Mouse (Mus musculus) gonadal fat pad, adult 2 months (tissue): Measurements from ENCODE around the gene Pou3f1. TPM values are rescaled to one million over a fixed set of nuclear protein-coding genes. Genes with fewer than 3 reads are reported as not detected.
A peak's percentile ranks its signal among the peaks of the same experiment; 100 is the strongest.

ENCODE experiments used
- DNase-seq: peaks from one replicate; pipeline ENCODE4 v3.0.0-alpha.2; 2012; ENCODE audit warnings: low read depth
- polyA plus RNA-seq: library from polyadenylated mRNA; depleted of rRNA; stranded (reverse); fragments of >200 nt; gene quantifications from 2 replicates; pipeline ENCODE4 v1.2.3, GENCODE M21; 2012

The Pou3f1 gene
- polyA plus RNA-seq, 1 experiment: 4.4 TPM

DNA sequence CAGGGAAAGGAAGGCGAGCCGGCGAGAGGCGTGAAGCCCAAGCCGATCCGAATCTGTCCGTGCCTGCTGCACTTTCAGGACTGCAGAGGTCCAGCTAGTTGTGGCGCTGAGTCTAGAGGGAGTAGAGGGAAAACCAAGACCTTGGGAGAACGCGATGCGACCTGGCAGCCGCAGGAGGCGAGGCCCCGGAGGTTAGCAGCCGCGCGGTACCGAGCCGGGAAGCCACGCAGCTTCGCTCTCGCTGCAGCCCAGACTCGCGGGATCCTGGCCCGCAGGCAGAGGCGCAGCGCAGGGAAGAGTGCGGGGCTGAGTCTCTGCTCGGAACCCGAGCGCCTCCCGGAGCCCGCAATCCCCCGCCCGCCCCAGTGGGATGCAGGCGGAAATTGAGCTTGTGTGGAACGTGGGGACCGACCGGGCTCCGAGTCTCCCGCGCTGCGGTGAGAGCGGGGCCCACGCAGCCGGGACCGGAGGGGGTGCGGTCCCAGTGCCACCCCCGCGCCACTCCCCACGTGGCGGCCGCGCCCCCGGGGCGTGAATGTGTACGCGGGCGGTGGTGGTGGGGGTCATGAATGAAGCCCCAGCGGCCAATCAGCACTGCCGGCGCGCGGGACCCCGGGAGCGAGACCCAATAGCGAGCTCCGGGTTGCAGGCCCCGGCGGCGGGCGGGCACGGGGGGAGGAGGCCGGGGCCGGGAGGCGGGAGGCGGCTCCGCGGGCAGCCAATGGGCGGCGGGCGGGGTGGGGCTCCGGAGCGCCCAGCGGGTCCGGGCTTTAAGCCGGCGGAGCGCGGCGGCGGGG is 445 bp downstream of the Pou3f1 start:
- DNase-seq: no peak

DNA sequence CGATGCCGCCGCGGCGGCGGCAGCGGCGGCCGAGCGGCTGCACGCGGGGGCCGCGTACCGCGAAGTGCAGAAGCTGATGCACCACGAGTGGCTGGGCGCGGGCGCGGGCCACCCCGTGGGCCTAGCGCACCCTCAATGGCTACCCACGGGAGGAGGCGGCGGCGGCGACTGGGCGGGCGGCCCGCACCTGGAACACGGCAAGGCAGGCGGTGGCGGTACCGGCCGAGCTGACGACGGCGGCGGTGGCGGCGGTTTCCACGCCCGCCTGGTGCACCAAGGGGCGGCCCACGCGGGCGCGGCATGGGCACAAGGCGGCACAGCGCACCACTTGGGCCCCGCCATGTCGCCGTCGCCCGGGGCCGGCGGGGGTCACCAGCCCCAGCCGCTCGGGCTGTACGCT is 1.2 kb downstream of the Pou3f1 start:
- no peak for DNase-seq

DNA sequence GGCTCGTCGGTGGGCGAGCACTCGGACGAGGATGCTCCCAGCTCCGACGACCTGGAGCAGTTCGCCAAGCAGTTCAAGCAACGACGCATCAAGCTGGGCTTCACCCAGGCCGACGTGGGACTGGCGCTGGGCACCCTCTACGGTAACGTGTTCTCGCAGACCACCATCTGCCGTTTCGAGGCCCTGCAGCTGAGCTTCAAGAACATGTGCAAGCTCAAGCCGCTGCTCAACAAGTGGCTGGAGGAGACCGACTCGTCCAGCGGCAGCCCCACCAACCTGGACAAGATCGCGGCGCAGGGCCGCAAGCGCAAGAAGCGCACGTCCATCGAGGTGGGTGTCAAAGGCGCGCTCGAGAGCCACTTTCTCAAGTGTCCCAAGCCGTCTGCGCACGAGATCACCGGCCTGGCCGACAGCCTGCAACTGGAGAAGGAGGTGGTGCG is 1.8 kb downstream of the Pou3f1 start:
- no peak for DNase-seq

DNA sequence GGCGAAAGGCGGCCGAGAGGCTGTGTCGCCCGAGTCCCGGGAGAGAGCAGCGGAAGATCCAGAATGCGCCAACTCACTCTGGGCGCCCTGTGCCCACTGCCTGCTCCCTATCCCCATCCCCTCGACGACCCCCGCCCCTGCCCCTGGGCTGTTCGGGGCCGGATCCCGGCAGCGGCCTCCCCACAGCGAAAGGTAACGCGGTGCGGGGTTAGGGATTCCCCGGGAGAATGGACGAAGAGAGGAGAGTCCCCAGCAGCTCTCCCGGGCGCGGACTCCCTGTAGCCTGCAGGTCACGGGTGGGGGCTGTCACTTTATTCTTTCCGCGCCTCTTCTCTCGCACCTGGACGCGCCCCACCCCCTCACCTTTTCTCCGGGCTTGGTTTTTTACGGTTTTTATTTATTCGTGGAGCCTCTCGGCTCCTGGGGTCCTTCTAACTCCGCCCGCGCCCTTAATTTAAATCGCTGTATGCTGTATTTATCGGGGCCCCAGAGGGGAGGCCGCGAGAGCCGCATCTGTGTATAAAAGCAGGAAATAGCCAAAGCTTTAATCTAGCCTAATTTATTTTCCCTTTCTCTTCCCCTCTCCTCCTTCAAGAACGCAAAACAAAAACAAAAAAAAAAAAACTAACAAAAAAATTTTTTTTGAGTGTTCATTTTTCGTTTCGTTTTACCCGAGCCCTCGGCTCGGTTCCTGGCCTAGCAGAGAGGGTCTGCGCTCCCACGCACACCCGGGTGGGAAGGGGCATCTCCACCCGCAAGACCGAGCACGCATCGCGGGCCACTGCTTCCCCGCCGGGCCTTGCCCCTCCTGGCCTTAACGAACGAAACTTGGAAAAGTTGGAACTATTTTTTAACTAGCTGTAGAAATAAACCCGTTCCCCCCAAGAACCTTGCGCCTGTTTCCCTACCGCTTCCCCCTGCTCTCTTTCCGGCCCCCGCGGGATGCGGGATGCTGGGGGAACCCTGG is 2.9 kb downstream of the Pou3f1 start:
- DNase-seq: no peak

DNA sequence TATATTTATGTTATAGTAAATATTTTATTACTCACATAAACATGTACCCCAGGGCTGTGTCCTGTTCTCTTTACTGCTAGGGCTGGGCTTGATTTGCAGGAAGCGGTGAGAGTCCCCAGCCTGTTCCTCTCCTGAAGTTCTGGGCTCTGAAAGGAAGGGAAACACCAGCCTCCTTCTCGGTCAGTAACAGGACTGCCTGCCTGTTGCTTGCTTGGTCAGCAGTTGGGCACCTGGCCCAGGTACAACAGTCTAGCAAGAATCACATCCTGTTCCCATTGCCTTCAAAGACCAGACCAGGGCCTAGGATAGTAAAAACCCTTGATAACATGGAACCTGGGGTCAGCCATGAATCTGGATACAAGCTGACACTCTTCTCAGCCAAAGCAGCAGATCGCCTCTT is 4.0 kb downstream of the Pou3f1 start:
- DNase-seq: no peak

DNA sequence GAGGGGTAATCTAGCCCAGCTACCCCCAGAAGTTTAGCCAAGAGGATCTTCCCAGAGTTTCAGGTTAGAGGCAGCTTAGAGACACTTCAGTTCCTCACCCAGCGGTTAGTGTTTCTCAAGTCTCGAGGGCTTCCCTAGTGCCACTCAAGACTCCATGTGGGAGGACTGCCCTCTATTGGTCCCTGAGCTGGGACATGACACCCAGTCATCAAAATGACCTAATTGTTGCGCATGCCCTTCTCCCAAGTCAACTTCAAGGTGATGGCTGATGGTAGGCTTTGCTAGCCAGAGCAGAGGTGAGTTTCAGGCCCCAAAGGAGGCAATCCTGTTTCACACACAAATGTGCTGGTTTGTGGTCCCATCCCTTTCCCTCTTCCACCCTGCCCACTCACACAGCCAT is 6.4 kb downstream of the Pou3f1 start:
- no peak for DNase-seq

DNA sequence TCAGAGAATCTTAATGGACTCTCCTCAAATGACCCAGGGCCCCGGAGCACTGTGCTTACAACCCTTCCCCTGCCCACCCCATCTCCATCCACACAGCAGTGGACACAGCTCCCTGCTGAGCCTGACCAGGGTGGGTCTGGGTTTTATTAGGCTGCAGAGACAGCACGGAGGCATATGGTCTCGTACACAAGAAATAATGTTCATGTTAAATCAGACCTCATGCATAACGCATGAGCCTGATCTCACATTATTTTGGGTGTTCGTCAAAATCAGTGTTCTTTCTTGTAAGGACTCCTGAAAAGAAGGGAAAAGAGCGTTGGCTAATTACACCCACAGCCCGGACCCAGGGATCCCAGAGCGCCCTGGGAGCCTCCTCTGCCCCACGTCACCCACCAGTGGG is 7.6 kb downstream of the Pou3f1 start:
- DNase-seq: no peak

DNA sequence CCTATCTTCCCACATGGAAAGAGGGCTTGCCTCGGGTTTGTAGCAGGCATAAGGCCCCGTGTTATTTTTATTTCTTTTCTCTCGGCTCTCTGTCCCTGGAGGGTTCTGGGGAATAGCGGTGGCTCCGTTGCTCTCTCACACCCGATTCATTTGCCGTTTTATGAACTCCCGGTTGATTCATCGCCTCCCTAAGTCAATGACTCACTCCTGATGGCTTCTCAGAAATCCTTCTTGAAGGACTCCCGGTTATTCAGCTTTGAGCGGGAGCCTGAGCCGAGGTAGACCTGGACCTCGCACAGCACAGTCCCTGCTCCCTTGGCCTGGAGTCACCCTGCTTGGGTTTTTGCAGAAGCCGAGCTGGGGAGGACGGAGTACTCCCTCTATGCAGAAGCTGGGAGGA is 8.0 kb downstream of the Pou3f1 start:
- DNase-seq: no peak

DNA sequence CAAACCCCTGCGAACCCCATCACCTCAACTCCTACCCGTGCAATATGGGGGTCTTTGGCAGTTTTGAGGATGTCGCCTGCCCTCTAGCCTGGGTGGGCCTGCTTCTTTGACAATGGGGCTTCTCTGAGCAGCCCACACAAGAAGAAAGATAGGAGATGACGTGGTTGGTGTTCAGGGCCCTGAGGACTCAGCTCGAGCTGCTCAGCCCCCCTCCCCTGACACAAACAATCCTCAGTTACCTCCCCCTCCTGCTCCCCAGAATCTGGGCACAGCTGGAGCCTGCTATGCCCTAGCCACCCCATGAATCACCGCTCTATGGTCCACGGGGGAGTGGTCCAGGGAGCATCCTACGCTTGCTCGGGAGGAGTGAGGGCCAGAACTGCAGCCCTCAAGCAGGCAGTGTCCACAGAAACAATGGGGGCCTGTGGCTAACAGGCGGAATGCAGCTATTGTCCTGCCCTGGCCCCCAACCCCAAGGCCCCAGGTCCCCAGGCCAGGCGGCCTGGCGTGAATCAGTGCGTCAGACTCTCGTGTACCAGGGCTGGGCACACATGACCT is 10.9 kb downstream of the Pou3f1 start:
- no peak for DNase-seq

DNA sequence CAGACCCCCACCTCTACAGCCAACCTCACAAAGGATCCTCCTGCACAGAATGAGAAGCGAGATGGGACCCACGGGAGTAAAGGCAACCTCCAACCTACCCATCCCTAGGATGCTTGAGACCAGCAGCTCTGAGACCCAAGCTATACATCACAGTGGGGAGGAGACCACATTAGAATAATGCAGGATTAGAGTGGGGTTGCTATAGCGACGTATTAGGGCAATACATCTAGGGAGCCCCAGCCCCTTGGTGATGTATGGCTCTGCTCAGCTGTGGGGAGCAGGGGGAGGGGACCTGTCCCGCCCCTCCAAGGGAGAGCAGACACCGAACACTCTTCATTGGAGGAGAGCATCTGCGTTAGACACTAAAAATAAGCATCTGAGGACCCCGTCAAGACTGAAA is 11.5 kb downstream of the Pou3f1 start:
- no peak for DNase-seq

DNA sequence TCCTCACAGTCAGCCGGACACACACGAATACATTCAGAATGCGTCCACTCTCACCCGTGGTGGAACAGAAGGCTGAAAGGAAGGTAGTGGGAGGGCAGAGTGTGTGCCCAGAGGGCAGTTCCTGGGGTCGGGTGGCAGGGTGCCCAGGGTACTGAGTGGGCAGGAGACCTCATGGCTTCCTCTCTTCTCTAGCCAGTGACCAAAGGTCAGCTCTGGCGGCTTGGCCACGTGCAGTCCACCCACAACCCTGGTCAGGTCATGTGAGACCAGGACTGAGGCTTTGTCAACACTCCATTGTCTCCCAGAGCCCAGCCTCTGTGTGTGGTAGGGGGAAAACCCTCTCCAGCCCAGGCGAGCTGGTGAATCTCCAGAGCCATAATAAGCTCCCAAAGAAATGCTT is 13.6 kb downstream of the Pou3f1 start:
- no peak for DNase-seq

DNA sequence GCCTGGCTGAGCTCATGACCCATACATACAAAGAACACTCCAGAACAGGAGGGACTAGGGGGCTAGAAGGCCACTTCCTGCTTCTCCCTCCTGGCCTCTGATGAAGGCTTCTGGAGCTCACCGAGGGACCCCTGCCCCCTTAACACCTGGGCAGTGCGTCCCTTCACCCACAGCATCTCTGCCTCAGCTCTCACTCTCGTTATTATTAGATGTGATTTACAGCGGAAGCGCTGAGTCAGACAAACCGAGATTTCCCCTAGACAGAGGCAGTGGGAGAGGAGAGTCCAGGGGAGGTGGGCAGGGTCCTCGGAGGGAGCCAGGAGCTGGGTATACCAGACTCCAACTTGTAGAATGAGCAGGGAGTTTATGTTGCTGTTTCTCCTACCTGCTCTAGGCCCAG is 15.0 kb downstream of the Pou3f1 start:
- DNase-seq: no peak

DNA sequence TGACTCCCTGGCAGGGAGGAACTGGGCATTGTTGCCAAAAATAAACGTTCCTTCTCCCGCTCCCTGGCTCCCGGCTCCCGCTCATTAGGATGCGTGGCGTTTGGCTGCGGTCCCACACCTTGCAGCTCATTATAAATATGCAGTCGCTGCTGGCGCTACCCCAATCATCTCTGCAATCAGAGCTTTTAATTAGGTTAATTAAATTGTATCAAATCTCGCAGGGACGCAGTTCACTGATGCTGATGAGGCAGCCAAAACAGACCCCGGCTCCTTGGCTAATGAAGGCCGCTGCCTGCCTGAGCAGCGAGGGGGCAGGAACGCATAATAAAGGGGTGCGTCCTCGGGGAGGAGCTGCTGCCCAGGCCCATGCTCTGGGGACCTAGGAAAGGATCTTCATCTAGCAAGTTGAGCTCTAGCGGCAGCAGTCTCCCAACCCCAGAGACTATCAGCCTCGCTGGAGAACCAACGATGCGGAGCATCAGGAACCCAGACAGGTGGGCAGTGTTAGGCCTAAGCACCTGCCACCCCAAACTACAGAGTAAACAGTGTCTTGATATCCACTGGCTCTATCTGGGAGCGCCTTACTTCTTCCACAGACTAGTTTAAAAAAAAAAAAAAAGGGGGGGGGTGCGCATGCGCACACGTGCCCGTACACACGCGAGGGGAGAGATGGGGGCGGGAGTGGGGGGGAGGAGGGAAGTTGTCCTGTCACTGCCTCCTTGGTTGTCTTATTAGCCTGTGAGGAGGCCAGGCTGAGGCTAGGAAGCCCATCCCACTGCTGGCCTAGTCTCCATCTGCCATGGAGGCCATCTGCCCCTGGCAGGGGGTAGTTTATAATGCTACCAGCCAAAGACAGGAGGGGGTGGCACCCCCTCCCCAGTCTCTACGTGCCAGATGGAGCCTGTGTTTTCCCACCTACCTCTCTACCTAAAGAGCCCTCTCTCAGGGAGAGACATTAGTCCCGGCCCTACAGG is 16.0 kb downstream of the Pou3f1 start:
- no peak for DNase-seq

DNA sequence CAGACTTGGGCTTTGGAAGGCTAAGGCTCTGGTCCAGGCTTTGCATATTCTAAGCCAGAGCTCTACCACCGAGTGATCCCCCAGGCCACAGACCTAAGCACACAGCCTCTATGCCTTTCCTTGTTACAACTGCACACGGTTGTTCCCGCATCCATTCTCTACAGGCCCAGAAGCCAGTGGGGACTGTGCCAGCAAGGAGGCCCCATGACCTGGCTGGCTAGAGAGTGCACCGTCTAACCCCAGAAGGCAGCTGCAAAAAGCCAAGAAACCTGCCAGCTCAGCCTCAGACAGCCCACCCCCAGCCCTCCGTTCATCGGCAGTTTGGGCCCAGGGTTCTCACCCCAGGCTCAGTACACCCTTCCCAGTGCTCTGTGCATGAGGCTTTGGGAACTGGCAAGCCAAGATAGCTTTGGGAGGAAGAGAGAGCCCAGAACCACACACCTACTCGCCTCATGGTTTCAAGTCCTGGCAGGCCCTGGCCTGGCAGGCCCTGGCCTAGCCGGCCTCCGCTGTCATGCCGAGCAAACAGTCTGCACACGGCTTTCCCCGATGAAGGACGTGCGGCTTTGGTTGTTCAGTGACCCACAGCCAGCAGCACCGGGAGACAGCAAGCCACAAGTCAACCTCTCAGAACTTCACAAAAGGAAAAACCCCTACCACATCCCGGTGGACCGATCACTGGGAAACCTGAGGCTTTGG is 17.9 kb downstream of the Pou3f1 start:
- DNase-seq: peak; percentile 69

DNA sequence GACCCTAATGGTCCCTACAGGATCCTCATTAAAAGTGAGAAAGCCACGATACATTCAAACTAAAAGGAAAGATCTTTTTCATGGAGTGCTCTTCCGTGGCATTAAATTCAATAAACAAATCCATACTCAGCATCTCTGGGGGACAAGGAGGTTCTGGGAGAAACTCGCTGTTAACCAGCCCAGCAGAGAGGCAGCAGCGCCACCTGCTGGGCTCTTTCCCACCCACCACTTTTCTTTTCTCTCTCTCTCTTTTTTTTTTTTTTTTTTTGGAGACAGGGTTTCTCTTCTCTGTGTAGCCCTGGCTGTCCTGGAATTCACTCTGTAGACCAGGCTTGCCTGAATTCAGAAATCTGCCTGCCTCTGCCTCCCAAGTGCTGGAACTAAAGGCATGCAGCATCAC is 18.4 kb downstream of the Pou3f1 start:
- DNase-seq: no peak

DNA sequence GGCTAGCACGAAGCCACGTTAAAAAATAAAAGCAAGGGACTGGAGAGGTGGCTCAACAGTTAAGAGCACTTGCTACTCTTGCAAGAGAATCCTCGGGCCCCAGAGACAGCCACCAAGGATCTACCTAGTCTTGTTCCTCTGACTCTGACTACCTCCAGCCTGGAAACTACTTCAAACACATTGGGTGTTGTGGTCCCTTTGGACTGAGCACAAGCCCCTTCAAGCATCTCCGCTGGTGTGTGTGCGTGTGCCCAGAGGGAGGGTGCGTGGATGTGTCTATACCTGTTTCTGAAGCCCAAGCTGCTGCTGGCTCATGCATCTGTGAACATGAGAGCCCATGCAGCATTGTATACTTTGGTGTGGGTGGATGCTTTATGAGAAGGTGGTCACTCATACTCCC is 19.4 kb downstream of the Pou3f1 start:
- DNase-seq: no peak

DNA sequence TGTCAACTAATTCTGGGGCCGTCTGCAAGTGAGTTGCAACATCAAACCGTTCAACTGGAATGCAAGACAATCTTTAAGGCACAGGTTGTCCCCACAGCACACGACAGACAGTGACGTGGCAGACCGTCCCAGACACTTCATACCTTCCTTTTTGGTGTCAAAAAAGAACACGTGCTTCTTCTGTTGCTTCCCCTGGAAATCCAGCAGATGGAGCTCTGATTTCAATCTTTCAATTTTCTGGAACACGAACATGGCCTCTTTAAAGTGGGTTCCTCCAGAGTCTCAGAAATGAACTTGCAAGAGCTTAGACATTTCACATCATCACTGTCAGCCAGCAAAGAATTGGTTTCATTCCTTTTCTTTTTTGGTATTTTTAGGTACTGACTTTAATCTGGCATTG is 25.7 kb downstream of the Pou3f1 start:
- no peak for DNase-seq

DNA sequence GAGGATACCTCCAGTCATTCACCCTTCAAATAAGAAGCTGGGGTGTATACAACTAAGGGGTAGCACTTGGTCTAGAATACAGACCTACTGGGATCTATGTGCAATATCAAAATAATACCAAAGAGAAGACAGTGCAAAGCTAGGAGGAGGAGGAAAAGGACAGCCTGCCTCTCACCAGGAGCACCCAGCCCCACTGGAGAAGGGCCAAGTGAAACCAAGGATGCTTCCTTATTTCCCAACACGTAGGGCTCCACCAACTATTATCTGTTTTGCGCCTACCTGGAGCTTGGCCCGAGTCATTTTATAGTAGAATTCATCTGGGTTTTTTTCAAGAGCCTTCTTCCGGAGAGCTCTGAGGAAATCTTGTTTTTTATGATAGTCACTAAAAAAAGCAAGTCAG is 26.9 kb downstream of the Pou3f1 start:
- no peak for DNase-seq

DNA sequence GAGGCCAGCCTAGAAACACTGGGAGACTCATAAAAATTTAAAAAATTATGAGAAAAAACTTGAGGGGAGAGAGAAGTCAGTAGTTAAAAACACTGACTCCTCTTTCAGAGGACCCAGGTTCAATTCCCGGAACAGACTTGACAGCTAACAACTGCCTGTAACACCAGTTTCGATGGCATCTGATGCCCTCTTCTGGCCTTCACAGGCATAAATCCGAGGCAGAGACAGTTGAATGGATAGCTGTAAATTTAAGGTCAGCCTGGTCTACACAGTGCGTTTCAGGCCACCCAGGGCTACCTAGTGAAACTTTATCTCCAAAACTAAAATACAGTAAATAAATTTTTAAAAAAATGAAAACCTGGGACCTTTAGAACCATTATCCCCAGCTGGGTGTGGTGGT is 28.4 kb downstream of the Pou3f1 start:
- DNase-seq: no peak

DNA sequence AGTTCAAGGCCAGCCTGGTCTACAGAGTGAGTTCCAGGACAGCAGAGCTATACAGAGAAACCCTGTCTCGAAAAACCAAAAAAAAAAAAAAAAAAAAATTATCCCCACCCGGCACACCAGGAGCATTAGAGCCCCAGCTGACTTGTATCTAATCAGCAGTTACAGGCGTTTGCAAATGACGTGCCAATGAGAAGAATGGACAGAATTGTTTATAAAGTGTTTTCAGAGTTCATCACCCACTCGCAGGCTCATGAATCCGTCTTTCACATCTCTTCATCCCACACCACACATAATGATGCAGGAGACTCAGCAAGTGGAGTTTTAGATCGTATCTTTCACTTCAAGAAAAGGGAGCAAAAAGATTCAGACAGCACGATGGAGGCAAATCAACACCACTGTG is 28.8 kb downstream of the Pou3f1 start:
- no peak for DNase-seq

DNA sequence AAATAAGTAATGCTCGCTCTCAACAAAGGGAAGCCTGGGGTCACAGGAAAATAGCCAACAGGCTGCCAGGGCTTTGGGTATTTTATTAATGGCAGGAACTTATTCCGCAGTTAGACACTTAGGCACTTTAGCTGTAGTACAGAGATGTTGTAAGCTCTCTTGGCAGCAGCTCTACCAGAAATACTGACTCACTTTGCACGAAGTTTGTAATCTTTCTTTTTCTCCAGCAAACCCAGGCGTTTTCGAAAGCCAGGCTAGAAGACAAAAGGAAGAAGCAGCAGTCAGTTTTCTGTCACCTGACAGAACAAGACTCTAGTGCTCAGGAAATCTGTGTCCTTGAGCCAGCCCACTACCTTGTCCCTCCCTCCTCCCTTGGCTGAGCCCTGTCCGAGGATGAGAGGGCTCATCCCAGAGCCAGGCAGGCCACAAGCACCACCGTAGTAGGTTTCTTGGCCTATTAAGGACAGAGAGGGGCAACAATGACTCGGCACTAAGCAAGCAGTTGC is 29.3 kb downstream of the Pou3f1 start:
- DNase-seq: no peak
